Mouse (Mus musculus) bone marrow macrophage, adult 2 months (primary cell): ENCODE results near the gene Aup1. TPM values are rescaled to one million over a fixed set of nuclear protein-coding genes. Genes with fewer than 3 reads are reported as not detected.
A peak's percentile ranks its signal among the peaks of the same experiment; 100 is the strongest.

Experiments used
- H3K27ac ChIP-seq: 2 replicates; pipeline ENCODE4 v1.5.1; 2012; ENCODE audit warnings: low read depth, low read length; ENCODE audit not compliant: insufficient read depth
- H3K4me1 ChIP-seq: 2 replicates; pipeline ENCODE4 v1.6.1; 2012; ENCODE audit warnings: low read length; ENCODE audit not compliant: control insufficient read depth, insufficient read depth
- H3K4me3 ChIP-seq: 2 replicates; pipeline ENCODE4 v1.5.1; 2012; ENCODE audit warnings: mild to moderate bottlenecking, low read length, moderate library complexity; ENCODE audit not compliant: insufficient read depth
- CTCF ChIP-seq: IDR thresholded peaks from 2 replicates; pipeline ENCODE4 v1.5.1; 2012; ENCODE audit warnings: low read depth, mild to moderate bottlenecking, low read length, moderate library complexity
- POLR2A ChIP-seq: IDR thresholded peaks from 2 replicates; pipeline ENCODE4 v1.6.1; 2012; ENCODE audit warnings: mild to moderate bottlenecking, low read depth, low read length, borderline replicate concordance
- polyA plus RNA-seq: library from polyadenylated mRNA; stranded (reverse); fragments of >200 nt; gene quantifications from 2 replicates; pipeline ENCODE4 v1.2.4, GENCODE M21; 2012; ENCODE audit not compliant: missing spikeins, insufficient read depth, insufficient read length

Aup1 gene
- polyA plus RNA-seq, 1 experiment = 354 TPM

DNA sequence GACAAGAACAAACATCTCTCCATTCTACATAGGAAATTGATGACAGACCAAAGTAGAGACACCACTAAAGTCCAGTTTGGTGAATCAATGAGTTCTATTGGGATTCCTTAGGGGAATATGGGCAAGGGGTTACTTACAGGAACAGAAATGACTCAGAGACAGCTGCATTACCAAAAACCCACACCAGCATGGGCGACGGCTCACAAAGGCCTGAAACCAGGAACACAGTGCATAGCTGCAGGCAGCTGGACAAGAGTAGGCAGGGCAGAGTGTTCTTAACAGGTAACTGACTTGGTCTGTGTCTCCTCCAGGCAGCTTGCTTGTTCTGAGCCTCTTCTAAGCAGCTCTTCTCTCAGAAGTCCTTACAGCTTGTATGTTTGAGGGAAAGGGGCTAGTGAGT is 38.6 kb upstream of the Aup1 start:
- Histone ChIP-seq H3K4me3 (no peak overlapping the region), H3K27ac (no peak overlapping the region), H3K4me1 (peaks cover 38% of the 10 kb centered on the region)
- TF ChIP-seq POLR2A = no peak
- TF ChIP-seq CTCF = no peak

DNA sequence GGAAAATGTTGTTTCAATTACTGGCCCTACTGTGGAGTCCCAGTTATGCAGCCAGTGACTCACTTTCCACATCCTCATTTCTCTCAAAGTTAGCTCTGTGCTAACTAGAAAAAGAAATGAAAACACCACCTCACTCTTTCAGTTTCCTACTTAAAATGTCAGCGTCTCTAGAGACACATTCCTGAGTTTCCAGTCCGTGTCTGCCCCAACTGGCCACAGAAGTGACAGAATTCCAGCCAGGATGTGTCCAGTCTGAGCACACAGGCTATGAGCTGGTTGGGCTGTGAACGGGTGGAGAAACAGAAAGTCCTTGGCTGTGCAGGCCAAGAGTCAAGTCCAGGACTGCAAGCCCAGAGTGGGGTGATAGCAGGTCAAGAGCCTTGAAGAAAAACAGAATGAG is 37.1 kb upstream of the Aup1 start:
- H3K27ac ChIP-seq = peak overlapping the region; percentile 88
- peak overlapping the region; percentile 28; the same call in 1 of the 2 replicates for H3K4me3 ChIP-seq
- peaks cover 36% of the 10 kb centered on the region for H3K4me1 ChIP-seq
- TF ChIP-seq POLR2A = no peak
- TF ChIP-seq CTCF = no peak

DNA sequence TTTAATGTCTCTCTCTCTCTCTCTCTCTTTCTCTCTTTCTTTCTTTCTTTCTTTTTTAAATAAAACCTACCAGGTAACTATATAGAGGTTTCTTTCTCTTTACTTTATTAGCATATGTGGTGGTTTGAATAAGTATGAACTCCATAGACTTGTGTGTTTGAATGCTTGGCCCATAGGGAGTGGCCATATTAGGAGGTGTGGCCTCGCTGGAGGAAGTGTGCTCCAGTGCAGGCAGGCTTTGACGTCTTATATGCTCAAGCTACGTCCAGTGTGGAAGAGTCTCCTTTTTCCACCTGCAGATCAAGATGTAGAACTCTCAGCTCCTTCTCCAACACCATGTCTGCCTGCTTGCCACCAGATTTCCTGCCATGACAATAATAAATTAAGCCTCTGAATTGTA is 35.3 kb upstream of the Aup1 start:
- no peak overlapping the region for H3K4me3 ChIP-seq
- no peak for TF ChIP-seq CTCF
- TF ChIP-seq POLR2A = no peak
- peaks cover 28% of the 10 kb centered on the region for H3K4me1 ChIP-seq
- H3K27ac ChIP-seq = no peak overlapping the region

DNA sequence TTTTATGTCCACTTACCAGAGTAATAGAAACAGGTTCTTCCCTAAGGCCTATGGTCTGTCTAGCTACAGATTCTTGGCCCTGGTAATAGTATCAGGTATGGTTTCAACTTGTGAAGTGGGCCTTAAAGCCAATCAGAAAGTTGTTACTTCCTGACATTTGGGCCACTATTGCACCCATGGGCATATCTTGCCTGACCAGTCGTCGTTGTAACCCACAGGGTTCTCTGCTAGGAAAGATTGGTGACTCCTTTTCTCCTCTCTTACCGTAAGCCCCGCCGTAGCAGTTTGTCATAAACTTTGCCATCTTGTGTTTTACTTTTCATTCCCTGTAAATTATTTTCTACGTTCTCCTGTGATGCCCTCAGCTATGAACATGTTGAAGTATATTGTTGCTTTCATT is 34.2 kb upstream of the Aup1 start:
- TF ChIP-seq CTCF (no peak), POLR2A (no peak)
- peaks cover 34% of the 10 kb centered on the region for H3K4me1 ChIP-seq
- H3K27ac ChIP-seq = no peak overlapping the region

DNA sequence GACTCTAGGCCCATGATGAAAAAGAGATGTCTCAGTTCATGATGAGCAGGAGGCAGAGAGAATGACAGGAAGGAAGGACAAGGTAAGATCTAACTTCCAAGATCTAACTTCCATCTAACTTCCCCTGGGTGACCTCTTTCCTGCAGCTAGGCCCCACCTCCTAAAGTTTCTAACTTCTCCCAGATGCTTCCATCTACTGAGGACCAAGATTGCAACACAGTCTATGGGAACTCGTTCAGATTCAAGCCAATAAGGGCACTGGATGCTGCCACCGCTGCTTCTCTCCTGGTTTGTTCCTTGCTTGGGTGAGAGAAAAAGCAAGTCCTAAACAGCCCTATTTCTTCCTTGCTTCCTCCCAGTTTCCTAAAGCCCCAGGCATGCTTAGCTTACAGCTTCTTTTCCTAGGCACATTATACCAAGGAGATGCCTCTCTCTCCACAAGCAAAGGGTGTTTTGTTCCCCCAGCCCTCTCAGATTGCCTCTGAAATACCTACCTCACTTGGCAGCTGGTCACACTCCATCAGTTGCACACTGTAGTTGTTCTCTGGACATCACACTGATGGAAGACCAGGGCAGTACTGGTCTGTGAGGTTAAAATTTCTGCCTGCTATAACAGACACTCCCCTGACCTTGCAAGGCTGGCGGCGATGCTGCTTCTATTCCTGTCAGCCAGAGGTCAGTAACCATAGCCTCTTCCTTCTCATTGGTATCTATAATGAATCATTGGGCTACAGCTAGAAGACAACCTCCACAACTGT is 33.3 kb upstream of the Aup1 start:
- no peak overlapping the region for H3K27ac ChIP-seq

More for the DNA sequence above, 34.2 kb upstream of the Aup1 start:
- H3K4me3 ChIP-seq = no peak overlapping the region

DNA sequence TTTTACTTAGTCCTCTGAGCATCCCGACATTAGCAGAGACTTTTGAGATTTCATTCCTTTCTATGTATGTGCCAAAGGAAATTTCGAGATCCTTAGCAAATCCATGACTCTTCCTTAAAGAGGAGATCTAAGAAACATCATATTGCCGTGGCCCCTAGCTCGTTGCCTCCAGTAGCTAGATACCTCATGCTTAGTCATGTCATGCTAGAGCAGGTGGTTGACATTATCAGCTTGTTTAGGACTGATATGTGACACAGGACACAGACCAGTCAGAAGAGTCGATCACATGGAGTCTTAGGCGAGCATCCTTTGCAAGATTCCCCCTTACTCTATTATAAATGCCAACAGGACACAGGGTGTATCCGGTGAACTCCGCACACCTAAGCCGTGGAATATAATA is 31.3 kb upstream of the Aup1 start:
- TF ChIP-seq CTCF = no peak
- no peak for TF ChIP-seq POLR2A
- Histone ChIP-seq H3K4me3 (no peak overlapping the region), H3K4me1 (peaks cover 27% of the 10 kb centered on the region), H3K27ac (no peak overlapping the region)

More for the DNA sequence above, 33.3 kb upstream of the Aup1 start:
- Histone ChIP-seq H3K4me1 (peaks cover 35% of the 10 kb centered on the region), H3K4me3 (no peak overlapping the region)
- TF ChIP-seq POLR2A (no peak), CTCF (no peak)

DNA sequence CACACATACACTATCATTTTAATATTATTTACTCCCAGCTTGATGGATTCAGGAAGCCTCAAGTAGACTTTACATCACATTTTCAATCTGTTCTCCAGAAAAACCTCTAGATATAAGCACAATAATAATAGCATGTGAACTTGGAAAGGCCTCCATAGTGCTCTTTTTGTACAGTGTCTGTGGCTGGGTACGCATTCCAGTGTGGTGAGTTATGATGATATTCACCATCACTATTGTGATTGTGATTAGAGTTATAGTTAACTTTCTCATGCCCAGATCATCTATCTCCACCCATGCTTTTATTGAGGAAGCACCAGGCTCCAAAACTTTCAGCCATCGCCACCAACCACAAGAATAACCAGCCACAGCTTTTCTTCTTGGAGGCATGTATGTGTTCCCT is 30.5 kb upstream of the Aup1 start:
- TF ChIP-seq POLR2A (no peak), CTCF (no peak)
- Histone ChIP-seq H3K4me3 (no peak overlapping the region), H3K27ac (no peak overlapping the region), H3K4me1 (peaks cover 27% of the 10 kb centered on the region)

DNA sequence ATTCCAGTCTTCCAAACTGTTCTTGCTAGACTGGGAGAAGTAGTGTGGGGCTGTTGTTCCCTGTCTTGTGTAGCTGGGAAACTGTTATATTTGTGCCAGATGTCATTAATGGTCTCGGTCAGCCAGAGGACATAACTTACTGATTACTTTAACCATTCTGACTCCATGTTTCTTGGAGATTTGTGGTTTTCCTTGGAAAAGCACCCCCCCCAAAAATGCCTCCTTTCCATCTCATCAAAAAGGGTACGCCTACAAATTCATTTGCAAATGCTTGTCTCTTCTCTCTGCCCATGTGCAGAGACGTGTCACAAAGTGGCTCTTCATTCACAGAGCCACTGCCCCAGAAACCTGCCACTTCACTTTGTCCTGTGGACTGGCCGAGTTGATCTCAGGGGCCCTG is 29.9 kb upstream of the Aup1 start:
- no peak for TF ChIP-seq POLR2A
- no peak for TF ChIP-seq CTCF
- H3K4me1 ChIP-seq = peaks cover 27% of the 10 kb centered on the region

DNA sequence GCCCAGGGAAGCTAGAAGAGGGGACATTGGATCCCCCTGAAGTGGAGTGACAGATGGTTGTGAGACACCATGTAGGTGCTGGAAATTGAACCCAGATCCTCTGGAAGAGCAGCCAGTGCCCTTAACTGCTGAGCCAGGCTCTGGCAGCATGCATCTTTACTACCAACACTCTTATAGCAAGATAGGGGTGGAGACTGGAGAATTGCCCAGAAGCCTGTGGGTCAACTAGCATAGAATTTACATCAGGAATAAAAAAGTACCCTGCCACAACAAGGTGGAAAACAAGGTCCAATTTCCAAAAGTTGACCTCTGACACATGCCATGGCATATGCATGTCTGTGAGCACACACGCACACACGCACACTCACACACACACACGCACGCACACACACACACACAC is 29.1 kb upstream of the Aup1 start:
- H3K4me3 ChIP-seq = no peak overlapping the region
- TF ChIP-seq POLR2A (no peak), CTCF (no peak)
- H3K27ac ChIP-seq = no peak overlapping the region
- H3K4me1 ChIP-seq = peaks cover 27% of the 10 kb centered on the region

More for the DNA sequence above, 29.9 kb upstream of the Aup1 start:
- no peak overlapping the region for H3K4me3 ChIP-seq
- no peak overlapping the region for H3K27ac ChIP-seq

DNA sequence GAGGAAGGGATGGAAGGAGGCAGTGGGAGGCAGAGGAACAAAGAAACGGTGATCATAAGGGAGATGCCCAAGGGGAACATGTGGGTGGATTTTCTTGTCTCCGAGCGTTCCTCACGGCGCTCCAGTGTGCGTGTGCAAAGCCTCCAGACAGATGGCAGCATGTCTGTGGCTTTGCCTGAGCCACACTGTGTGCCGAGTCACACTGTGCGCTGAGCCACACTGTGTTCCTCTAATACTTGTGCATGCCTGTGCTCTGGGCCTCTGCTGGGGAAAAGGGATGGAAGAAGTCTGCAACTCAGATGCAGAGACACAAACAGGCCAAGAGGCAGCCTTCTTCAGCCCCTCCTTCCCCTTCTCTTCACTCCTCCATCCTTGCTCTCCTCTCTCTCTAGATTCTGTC is 27.0 kb upstream of the Aup1 start:
- Histone ChIP-seq H3K4me3 (no peak overlapping the region), H3K4me1 (peaks cover 22% of the 10 kb centered on the region), H3K27ac (no peak overlapping the region)
- TF ChIP-seq CTCF (no peak), POLR2A (no peak)

DNA sequence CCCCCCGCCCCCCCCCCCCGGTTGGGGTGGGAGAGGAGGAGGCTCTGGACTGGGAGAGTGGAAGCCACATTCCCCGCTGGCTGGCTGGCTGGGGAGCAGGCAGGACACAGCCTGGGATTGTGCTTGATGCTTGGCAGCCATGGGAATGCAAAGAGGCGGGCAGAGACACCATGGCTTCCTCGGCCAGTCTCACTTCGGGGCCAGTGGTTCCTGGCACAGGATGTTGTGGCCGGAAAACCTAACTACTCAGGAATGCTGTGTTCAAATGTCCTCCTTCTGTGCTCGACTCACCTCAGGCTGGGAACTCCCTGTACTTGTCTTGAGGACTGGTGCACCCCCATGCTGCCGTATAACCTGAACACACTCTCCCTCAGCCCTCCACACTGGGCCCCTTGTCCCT is 26.6 kb upstream of the Aup1 start:
- no peak overlapping the region for H3K27ac ChIP-seq
- H3K4me3 ChIP-seq = no peak overlapping the region
- H3K4me1 ChIP-seq = peaks cover 22% of the 10 kb centered on the region
- TF ChIP-seq CTCF (no peak), POLR2A (no peak)
